Mouse (Mus musculus): ENCODE results near the gene Foxi2. TPM values are rescaled to one million over a fixed set of nuclear protein-coding genes. Genes with fewer than 3 reads are reported as not detected.

Foxi2 gene
- polyA plus RNA-seq (2015; fragmentation: Nextera tagmentation; extraction: Ambion mirVana): not detected in 2 replicates

- Histone ChIP-seq H3K9me3 (ENCODE audit: control insufficient read depth, low read length) (no peaks in the 10 kb centered on the region), H3K27ac (replicated peaks) (no peak within 1 kb of the TSS), H3K36me3 (ENCODE audit: control insufficient read depth, insufficient read depth, low read length) (no peaks in the 10 kb centered on the region), H3K4me3 (ENCODE audit: low read depth, low read length) (no peak within 1 kb of the TSS), H3K4me2 (replicated peaks; ENCODE audit: low read depth) (peak within 1 kb of the TSS; percentile 5; the same call in 1 of the 2 replicates), H3K27me3 (ENCODE audit: control insufficient read depth, insufficient read depth, low read length) (peaks cover 2% of the 10 kb centered on the region; the same call in 1 of the 2 replicates), H3K9ac (ENCODE audit: low read length) (no peak within 1 kb of the TSS), H3K4me1 (replicated peaks; ENCODE audit: control insufficient read depth, insufficient read depth) (no peaks in the 10 kb centered on the region)
- TF ChIP-seq EP300 (optimal IDR thresholded peaks at IDR 0.05) (no peak), CTCF (IDR thresholded peaks at IDR 0.05; ENCODE audit: low read depth) (no peak)
- ATAC-seq (ENCODE audit: low FRiP score, low TSS enrichment): 0 out of 2 replicates have a peak, but pooled peaks have one; percentile 42
- DNase-seq (ENCODE audit: low spot score): no peak
- 4% methylated on average over 49 of the region's 51 CpGs for WGBS
Measured at GRCm38 (mm10) chr7:135410237-135410965, at the start of gene Foxi2. Foxi2 (plus strand) TSS chr7:135410308.

- Histone ChIP-seq H3K9ac (ENCODE audit: low read length) (no peak overlapping the region), H3K4me1 (replicated peaks; ENCODE audit: control insufficient read depth, insufficient read depth) (no peaks in the 10 kb centered on the region), H3K36me3 (ENCODE audit: control insufficient read depth, insufficient read depth, low read length) (no peaks in the 10 kb centered on the region), H3K27ac (replicated peaks) (no peak overlapping the region), H3K4me2 (replicated peaks; ENCODE audit: low read depth) (no peak overlapping the region), H3K4me3 (ENCODE audit: low read depth, low read length) (no peak overlapping the region), H3K27me3 (ENCODE audit: control insufficient read depth, insufficient read depth, low read length) (no peaks in the 10 kb centered on the region), H3K9me3 (ENCODE audit: control insufficient read depth, low read length) (no peaks in the 10 kb centered on the region)
- WGBS: 92% methylated on average over 5 of the region's 5 CpGs
- TF ChIP-seq EP300 (optimal IDR thresholded peaks at IDR 0.05) (no peak), CTCF (IDR thresholded peaks at IDR 0.05; ENCODE audit: low read depth) (no peak)
- ATAC-seq (ENCODE audit: low FRiP score, low TSS enrichment) (no peak), DNase-seq (ENCODE audit: low spot score) (no peak)
Measured at GRCm38 (mm10) chr7:135364606-135365005, 45.5 kb upstream of the Foxi2 start.

GRCm38 (mm10) chr7:135376048-135376447, 34.1 kb upstream of the Foxi2 start:
- Histone ChIP-seq H3K9me3 (ENCODE audit: control insufficient read depth, low read length) (no peaks in the 10 kb centered on the region), H3K36me3 (ENCODE audit: control insufficient read depth, insufficient read depth, low read length) (no peaks in the 10 kb centered on the region), H3K9ac (ENCODE audit: low read length) (no peak overlapping the region), H3K4me2 (replicated peaks; ENCODE audit: low read depth) (no peak overlapping the region), H3K27me3 (ENCODE audit: control insufficient read depth, insufficient read depth, low read length) (no peaks in the 10 kb centered on the region), H3K4me3 (ENCODE audit: low read depth, low read length) (no peak overlapping the region), H3K4me1 (replicated peaks; ENCODE audit: control insufficient read depth, insufficient read depth) (no peaks in the 10 kb centered on the region), H3K27ac (replicated peaks) (no peak overlapping the region)
- 83% methylated on average over 13 of the region's 13 CpGs for WGBS
- ATAC-seq (ENCODE audit: low FRiP score, low TSS enrichment) (no peak), DNase-seq (ENCODE audit: low spot score) (no peak)
- TF ChIP-seq CTCF (IDR thresholded peaks at IDR 0.05; ENCODE audit: low read depth) (no peak), EP300 (optimal IDR thresholded peaks at IDR 0.05) (no peak)

- no peak for DNase-seq (ENCODE audit: low spot score)
- peak; percentile 54 for TF ChIP-seq CTCF (IDR thresholded peaks at IDR 0.05; ENCODE audit: low read depth)
- TF ChIP-seq EP300 (optimal IDR thresholded peaks at IDR 0.05): no peak
- WGBS: 66% methylated on average over 5 of the region's 5 CpGs
- H3K9me3 ChIP-seq (ENCODE audit: control insufficient read depth, low read length): no peaks in the 10 kb centered on the region
- H3K36me3 ChIP-seq (ENCODE audit: control insufficient read depth, insufficient read depth, low read length): no peaks in the 10 kb centered on the region
- H3K4me1 ChIP-seq (replicated peaks; ENCODE audit: control insufficient read depth, insufficient read depth): no peaks in the 10 kb centered on the region
- no peak overlapping the region for H3K9ac ChIP-seq (ENCODE audit: low read length)
- no peaks in the 10 kb centered on the region for H3K27me3 ChIP-seq (ENCODE audit: control insufficient read depth, insufficient read depth, low read length)
- H3K27ac ChIP-seq (replicated peaks): no peak overlapping the region
- no peak overlapping the region for H3K4me2 ChIP-seq (replicated peaks; ENCODE audit: low read depth)
- no peak overlapping the region for H3K4me3 ChIP-seq (ENCODE audit: low read depth, low read length)
- no peak for ATAC-seq (ENCODE audit: low FRiP score, low TSS enrichment)
Measured at GRCm38 (mm10) chr7:135376932-135377331, 33.2 kb upstream of the Foxi2 start.

GRCm38 (mm10) chr7:135378331-135378730, 31.8 kb upstream of the Foxi2 start:
- no peak overlapping the region for H3K4me3 ChIP-seq (ENCODE audit: low read depth, low read length)
- no peak overlapping the region for H3K4me2 ChIP-seq (replicated peaks; ENCODE audit: low read depth)
- DNase-seq (ENCODE audit: low spot score) (no peak), ATAC-seq (ENCODE audit: low FRiP score, low TSS enrichment) (no peak)
- no peaks in the 10 kb centered on the region for H3K36me3 ChIP-seq (ENCODE audit: control insufficient read depth, insufficient read depth, low read length)
- no peaks in the 10 kb centered on the region for H3K9me3 ChIP-seq (ENCODE audit: control insufficient read depth, low read length)
- H3K27me3 ChIP-seq (ENCODE audit: control insufficient read depth, insufficient read depth, low read length): no peaks in the 10 kb centered on the region
- H3K27ac ChIP-seq (replicated peaks): no peak overlapping the region
- no peak overlapping the region for H3K9ac ChIP-seq (ENCODE audit: low read length)
- TF ChIP-seq CTCF (IDR thresholded peaks at IDR 0.05; ENCODE audit: low read depth): no peak
- TF ChIP-seq EP300 (optimal IDR thresholded peaks at IDR 0.05): no peak
- WGBS: 73% methylated on average over 5 of the region's 5 CpGs
- H3K4me1 ChIP-seq (replicated peaks; ENCODE audit: control insufficient read depth, insufficient read depth): no peaks in the 10 kb centered on the region

GRCm38 (mm10) chr7:135389039-135389438, 21.1 kb upstream of the Foxi2 start:
- Histone ChIP-seq H3K9ac (ENCODE audit: low read length) (no peak overlapping the region), H3K36me3 (ENCODE audit: control insufficient read depth, insufficient read depth, low read length) (no peaks in the 10 kb centered on the region), H3K27me3 (ENCODE audit: control insufficient read depth, insufficient read depth, low read length) (no peaks in the 10 kb centered on the region), H3K9me3 (ENCODE audit: control insufficient read depth, low read length) (no peaks in the 10 kb centered on the region), H3K4me3 (ENCODE audit: low read depth, low read length) (no peak overlapping the region), H3K4me2 (replicated peaks; ENCODE audit: low read depth) (no peak overlapping the region), H3K27ac (replicated peaks) (no peak overlapping the region), H3K4me1 (replicated peaks; ENCODE audit: control insufficient read depth, insufficient read depth) (no peaks in the 10 kb centered on the region)
- WGBS: 61% methylated on average over 3 of the region's 3 CpGs
- ATAC-seq (ENCODE audit: low FRiP score, low TSS enrichment) (no peak), DNase-seq (ENCODE audit: low spot score) (no peak)
- TF ChIP-seq EP300 (optimal IDR thresholded peaks at IDR 0.05) (no peak), CTCF (IDR thresholded peaks at IDR 0.05; ENCODE audit: low read depth) (peak; percentile 57)

All from stomach, postnatal 0 days (tissue).